Mouse (Mus musculus) kidney, adult 2 months (tissue): ENCODE results near the gene Cpne5. TPM values are rescaled to one million over a fixed set of nuclear protein-coding genes. Genes with fewer than 3 reads are reported as not detected.

Source experiments
- DNase-seq: peaks from one replicate; pipeline ENCODE4 v3.0.0; 2021
- H3K27ac ChIP-seq: fragments of 200-500 bp; 2 replicates; pipeline ENCODE4 v1.5.1; 2012; ENCODE audit warnings: low read depth, low read length, control low read depth, inconsistent platforms; ENCODE audit not compliant: insufficient read depth
- H3K27me3 ChIP-seq: fragments of 200-500 bp; replicated peaks from 2 replicates; pipeline ENCODE4 v1.6.1; 2012; ENCODE audit warnings: mild to moderate bottlenecking, moderate library complexity, low read length, inconsistent platforms; ENCODE audit not compliant: control insufficient read depth, insufficient read depth
- H3K36me3 ChIP-seq: fragments of 200-500 bp; 2 replicates; pipeline ENCODE4 v1.6.1; 2012; ENCODE audit warnings: mild to moderate bottlenecking, moderate library complexity, low read length, inconsistent platforms; ENCODE audit not compliant: control insufficient read depth, insufficient read depth
- H3K4me1 ChIP-seq: fragments of 200-500 bp; 2 replicates; pipeline ENCODE4 v1.6.1; 2011; ENCODE audit warnings: low read length; ENCODE audit not compliant: control insufficient read depth, insufficient read depth
- H3K4me3 ChIP-seq: fragments of 200-500 bp; 2 replicates; pipeline ENCODE4 v1.5.1; 2011; ENCODE audit warnings: mild to moderate bottlenecking, low read depth, low read length, control low read depth; ENCODE audit not compliant: insufficient read depth
- CTCF ChIP-seq: fragments of 200-500 bp; conservative IDR thresholded peaks from 2 replicates; pipeline ENCODE4 v1.5.1; 2011; ENCODE audit warnings: low read depth, mild to moderate bottlenecking, control low read depth, low read length, moderate library complexity, mixed read lengths; ENCODE audit not compliant: insufficient read depth, insufficient read length
- POLR2A ChIP-seq: fragments of 200-500 bp; IDR thresholded peaks from one replicate; pipeline ENCODE4 v1.6.1; 2011; ENCODE audit warnings: low read depth, low read length, control low read depth
- WGBS: fragments of 180-500 bp; shearing (Covaris S2); methylation state at CpG from one replicate; pipeline ENCODE4 v1.1.7; 2018; 5-methylcytosine and 5-hydroxymethylcytosine counted together
- polyA plus RNA-seq: library from polyadenylated mRNA; depleted of rRNA; stranded (reverse); fragments of >200 nt; gene quantifications from 2 replicates; pipeline ENCODE4 v1.2.3, GENCODE M21; 2012

Cpne5 gene
- polyA plus RNA-seq, 1 experiment, result 0.78 TPM

GRCm38 (mm10) chr17:29152547-29152946 is 85.4 kb downstream of the Cpne5 start:
- TF ChIP-seq POLR2A (no peak), CTCF (no peak)
- Histone ChIP-seq H3K36me3 (no peaks in the 10 kb centered on the region), H3K4me3 (no peak overlapping the region), H3K27me3 (no peaks in the 10 kb centered on the region), H3K4me1 (no peaks in the 10 kb centered on the region), H3K27ac (no peak overlapping the region)
- DNase-seq, result no peak
- 69% methylated on average over 5 of the region's 5 CpGs for WGBS

GRCm38 (mm10) chr17:29149766-29150165 is 88.2 kb downstream of the Cpne5 start:
- Histone ChIP-seq H3K27ac (no peak overlapping the region), H3K36me3 (no peaks in the 10 kb centered on the region), H3K4me1 (no peaks in the 10 kb centered on the region), H3K4me3 (no peak overlapping the region), H3K27me3 (no peaks in the 10 kb centered on the region)
- 83% methylated on average over 7 of the region's 7 CpGs for WGBS
- TF ChIP-seq POLR2A (no peak), CTCF (no peak)
- no peak for DNase-seq

GRCm38 (mm10) chr17:29147773-29148172 is 90.2 kb downstream of the Cpne5 start:
- TF ChIP-seq POLR2A, result no peak
- TF ChIP-seq CTCF, result no peak
- no peaks in the 10 kb centered on the region for H3K36me3 ChIP-seq
- no peak overlapping the region for H3K27ac ChIP-seq
- H3K27me3 ChIP-seq, result no peaks in the 10 kb centered on the region
- no peaks in the 10 kb centered on the region for H3K4me1 ChIP-seq
- no peak overlapping the region for H3K4me3 ChIP-seq
- no peak for DNase-seq
- 82% methylated on average over 6 of the region's 6 CpGs for WGBS

DNA sequence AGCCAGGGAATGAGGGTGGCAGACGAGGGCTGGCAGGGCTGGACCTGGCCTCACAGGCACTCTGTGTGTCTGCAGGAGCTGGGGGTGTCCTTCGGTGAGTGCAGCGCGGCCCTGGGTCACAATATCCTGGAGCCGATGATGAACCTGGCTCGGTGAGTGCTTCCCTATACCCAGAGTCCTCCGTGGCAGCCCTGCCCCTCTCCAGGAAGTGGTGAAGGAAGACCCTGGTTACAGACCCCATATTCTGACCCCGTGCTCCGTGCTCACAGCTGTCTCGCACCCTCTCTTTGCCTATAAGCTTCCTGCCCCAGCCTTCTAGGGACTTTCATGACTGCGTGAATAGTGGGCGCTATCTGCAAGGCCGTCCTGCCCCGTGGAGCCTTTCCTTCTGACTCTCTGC is 90.7 kb downstream of the Cpne5 start:
- H3K4me1 ChIP-seq, result no peaks in the 10 kb centered on the region
- 79% methylated on average over 14 of the region's 14 CpGs for WGBS
- no peak overlapping the region for H3K27ac ChIP-seq

DNA sequence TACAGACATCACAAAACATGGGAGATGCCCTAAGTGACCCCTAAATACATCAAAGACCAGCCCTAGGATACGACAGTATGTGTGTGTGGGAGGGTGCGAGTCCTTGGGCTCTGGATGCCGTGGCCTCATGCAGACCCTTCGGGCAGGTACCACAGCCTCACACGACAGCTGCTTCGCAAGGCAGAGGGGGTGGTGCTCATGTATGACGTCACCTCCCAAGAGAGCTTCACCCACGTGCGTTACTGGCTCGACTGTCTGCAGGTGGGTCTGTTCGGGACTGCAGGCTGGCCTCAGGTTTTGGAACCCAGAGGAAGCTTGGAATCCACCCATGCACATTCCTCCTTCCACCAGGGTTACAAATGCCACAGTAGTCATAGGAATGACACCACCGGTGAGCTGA is 92.9 kb downstream of the Cpne5 start:
- H3K27me3 ChIP-seq, result no peaks in the 10 kb centered on the region
- 88% methylated on average over 12 of the region's 12 CpGs for WGBS
- H3K27ac ChIP-seq, result no peak overlapping the region
- H3K4me3 ChIP-seq, result no peak overlapping the region
- H3K4me1 ChIP-seq, result no peaks in the 10 kb centered on the region
- H3K36me3 ChIP-seq, result no peaks in the 10 kb centered on the region
- no peak for DNase-seq
- TF ChIP-seq CTCF, result no peak
- TF ChIP-seq POLR2A, result no peak

More for the DNA sequence above, 90.7 kb downstream of the Cpne5 start:
- TF ChIP-seq CTCF, result no peak
- TF ChIP-seq POLR2A, result no peak
- no peak for DNase-seq
- no peak overlapping the region for H3K4me3 ChIP-seq
- H3K27me3 ChIP-seq, result no peaks in the 10 kb centered on the region
- H3K36me3 ChIP-seq, result no peaks in the 10 kb centered on the region

DNA sequence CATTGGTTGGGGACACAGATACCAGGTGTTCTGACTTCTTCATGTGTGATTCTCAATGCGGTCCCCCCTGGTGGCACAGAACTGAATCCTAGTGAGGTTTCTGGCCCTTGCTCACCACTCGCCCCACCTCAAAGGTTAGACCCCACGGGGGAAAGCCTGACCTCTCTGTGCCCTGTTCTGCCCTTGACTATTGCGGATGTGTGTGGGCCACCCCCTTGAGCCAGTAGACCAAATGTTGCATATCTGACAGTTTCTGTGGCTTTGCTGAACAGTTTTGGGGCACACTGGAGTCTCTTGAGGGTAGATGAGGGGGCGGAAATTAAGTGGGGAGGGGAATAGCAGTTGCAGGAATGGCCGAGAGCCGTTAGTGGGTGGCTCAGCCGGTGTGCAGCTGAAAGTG is 94.7 kb downstream of the Cpne5 start:
- no peaks in the 10 kb centered on the region for H3K4me1 ChIP-seq
- no peaks in the 10 kb centered on the region for H3K36me3 ChIP-seq
- H3K4me3 ChIP-seq, result no peak overlapping the region
- H3K27me3 ChIP-seq, result no peaks in the 10 kb centered on the region
- no peak overlapping the region for H3K27ac ChIP-seq
- no peak for TF ChIP-seq CTCF
- TF ChIP-seq POLR2A, result no peak
- 81% methylated on average over 8 of the region's 8 CpGs for WGBS
- no peak for DNase-seq

DNA sequence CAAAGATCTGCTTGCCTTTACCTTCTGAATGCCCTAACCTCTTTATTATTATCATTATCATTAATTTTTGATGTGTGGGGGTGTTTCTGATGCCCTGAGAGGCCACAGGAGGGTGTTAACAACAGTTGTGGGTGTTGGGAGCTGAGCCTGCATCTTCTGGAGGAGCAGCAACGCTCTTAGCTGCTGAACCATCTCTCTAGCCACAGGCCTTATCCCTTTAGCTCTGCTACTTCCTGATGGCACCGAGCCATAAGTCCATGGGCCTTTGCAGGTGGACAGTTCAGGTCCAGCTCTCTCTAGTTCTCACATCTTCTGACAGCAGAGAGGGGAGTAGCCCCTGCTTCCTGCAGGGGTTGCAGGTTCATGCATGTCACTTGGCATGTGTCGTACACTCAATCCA is 96.4 kb downstream of the Cpne5 start:
- no peak for TF ChIP-seq POLR2A
- Histone ChIP-seq H3K27ac (no peak overlapping the region), H3K4me1 (no peaks in the 10 kb centered on the region), H3K27me3 (no peaks in the 10 kb centered on the region), H3K4me3 (no peak overlapping the region), H3K36me3 (no peaks in the 10 kb centered on the region)
- WGBS, result 82% methylated on average over 3 of the region's 3 CpGs
- DNase-seq, result peak; percentile 35

DNA sequence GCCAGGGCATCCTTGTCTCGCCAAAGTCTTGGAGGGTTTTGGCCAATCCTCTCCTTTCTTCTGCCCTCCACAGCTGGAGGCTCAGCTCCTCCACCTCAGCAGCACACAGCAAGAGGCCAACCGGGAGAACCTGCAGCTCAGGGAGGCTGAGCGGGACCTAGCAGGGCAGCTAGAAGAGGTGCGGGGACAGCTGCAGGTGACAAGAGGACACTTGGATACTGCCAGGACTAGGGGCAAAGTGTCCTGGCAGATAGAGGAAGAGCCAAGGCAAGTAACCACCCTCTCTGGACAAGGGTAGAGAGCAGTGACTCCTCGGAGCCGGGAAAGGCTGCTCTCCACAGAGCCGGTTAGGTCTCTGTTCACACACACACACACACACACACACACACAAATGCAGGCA is 100.1 kb downstream of the Cpne5 start:
- Histone ChIP-seq H3K36me3 (no peaks in the 10 kb centered on the region), H3K27me3 (no peaks in the 10 kb centered on the region), H3K4me1 (peaks cover 9% of the 10 kb centered on the region; the same call in 1 of the 2 replicates), H3K27ac (no peak overlapping the region), H3K4me3 (no peak overlapping the region)
- 85% methylated on average over 7 of the region's 7 CpGs for WGBS
- TF ChIP-seq POLR2A (no peak), CTCF (no peak)
- DNase-seq, result no peak
